Comparison of ENCODE assay signal across 21 mouse cellular contexts in the genomic region with DNA sequence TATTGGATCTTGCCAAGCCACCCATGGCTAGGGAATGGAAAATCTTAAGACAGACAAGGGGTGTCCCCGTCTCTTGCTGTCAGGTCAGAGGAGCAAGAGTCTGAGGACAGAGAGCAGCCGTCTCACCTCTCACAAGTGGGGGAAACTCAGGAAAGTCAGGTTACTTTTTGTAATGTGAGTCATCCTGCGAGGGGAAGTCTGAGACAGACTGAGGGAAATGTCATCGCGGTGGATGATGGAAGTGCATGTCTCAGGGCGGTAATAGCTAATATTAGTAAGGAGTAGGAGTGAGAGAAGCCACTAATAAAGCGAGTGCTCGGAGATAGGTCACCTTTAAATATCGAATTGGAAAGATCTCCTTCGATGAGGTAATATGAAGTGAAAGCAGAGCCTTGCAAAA. TPM values are rescaled to one million over a fixed set of nuclear protein-coding genes. Genes with fewer than 3 reads are reported as not detected.
"Had no signal": no experiment of that assay in that cellular context is flagged by ENCODE, and none has a peak within 500 bp of the region (broad histone marks: within the 10 kb centered on the region; RNA-seq: fewer than 3 reads in every experiment).

No protein-coding gene starts in this region.

- ATAC-seq: liver, embryonic 12.5 days; midbrain, embryonic 13.5 days had no signal

- H3K4me1 ChIP-seq: liver, embryonic 12.5 days; liver, embryonic 15.5 days; midbrain, embryonic 13.5 days; neural tube, embryonic 15.5 days; stomach, embryonic 15.5 days had no signal

- H3K9me3 ChIP-seq: limb, embryonic 12.5 days; limb, embryonic 15.5 days; liver, embryonic 12.5 days; liver, embryonic 15.5 days; midbrain, embryonic 13.5 days; neural tube, embryonic 12.5 days; neural tube, embryonic 15.5 days; stomach, embryonic 15.5 days had no signal

- H3K4me3 ChIP-seq: limb, embryonic 12.5 days; limb, embryonic 15.5 days; liver, embryonic 12.5 days; liver, embryonic 15.5 days; midbrain, embryonic 13.5 days; neural tube, embryonic 12.5 days; neural tube, embryonic 15.5 days; stomach, embryonic 15.5 days had no signal

- H3K27ac ChIP-seq: limb, embryonic 12.5 days; limb, embryonic 15.5 days; liver, embryonic 12.5 days; liver, embryonic 15.5 days; midbrain, embryonic 13.5 days; neural tube, embryonic 12.5 days; neural tube, embryonic 15.5 days; stomach, embryonic 15.5 days had no signal

- DNase-seq: kidney, adult 18-20 months; kidney, adult 9 months; kidney, postnatal 25 days; left cerebral cortex, postnatal 4 days; lung, adult 18-20 months; lung, postnatal 14 days; lung, postnatal 4 days; right cerebral cortex, adult 18-20 months; right cerebral cortex, postnatal 25 days; spleen, adult 18-20 months; thymus, postnatal 25 days had no signal

- H3K9ac ChIP-seq: limb, embryonic 12.5 days; limb, embryonic 15.5 days; liver, embryonic 12.5 days; liver, embryonic 15.5 days; midbrain, embryonic 13.5 days; neural tube, embryonic 12.5 days; neural tube, embryonic 15.5 days; stomach, embryonic 15.5 days had no signal

- H3K36me3 ChIP-seq: limb, embryonic 12.5 days; limb, embryonic 15.5 days; liver, embryonic 12.5 days; liver, embryonic 15.5 days; midbrain, embryonic 13.5 days; neural tube, embryonic 12.5 days; neural tube, embryonic 15.5 days; stomach, embryonic 15.5 days had no signal

- H3K4me2 ChIP-seq: limb, embryonic 12.5 days; limb, embryonic 15.5 days; liver, embryonic 12.5 days; liver, embryonic 15.5 days; midbrain, embryonic 13.5 days; neural tube, embryonic 12.5 days; neural tube, embryonic 15.5 days; stomach, embryonic 15.5 days had no signal

- H3K27me3 ChIP-seq: liver, embryonic 12.5 days; liver, embryonic 15.5 days; midbrain, embryonic 13.5 days; neural tube, embryonic 12.5 days; neural tube, embryonic 15.5 days; stomach, embryonic 15.5 days had no signal

RNA-seq across cellular contexts. Expression of gene Gm27021, which starts 41.3 kb away (rescaled TPM):
- total RNA-seq: left cerebral cortex, postnatal 14 days; megakaryocyte progenitor cell, adult 5-6 weeks had no signal
